Mouse (Mus musculus): Measurements from ENCODE around the gene Hacd2. TPM values are rescaled to one million over a fixed set of nuclear protein-coding genes. Genes with fewer than 3 reads are reported as not detected.
A peak's percentile ranks its signal among the peaks of the same experiment; 100 is the strongest.

Hacd2 gene
- 1 to 10 TPM; 1.0 to 4.1 (median 2.4) TPM for total RNA-seq (2022)

DNA sequence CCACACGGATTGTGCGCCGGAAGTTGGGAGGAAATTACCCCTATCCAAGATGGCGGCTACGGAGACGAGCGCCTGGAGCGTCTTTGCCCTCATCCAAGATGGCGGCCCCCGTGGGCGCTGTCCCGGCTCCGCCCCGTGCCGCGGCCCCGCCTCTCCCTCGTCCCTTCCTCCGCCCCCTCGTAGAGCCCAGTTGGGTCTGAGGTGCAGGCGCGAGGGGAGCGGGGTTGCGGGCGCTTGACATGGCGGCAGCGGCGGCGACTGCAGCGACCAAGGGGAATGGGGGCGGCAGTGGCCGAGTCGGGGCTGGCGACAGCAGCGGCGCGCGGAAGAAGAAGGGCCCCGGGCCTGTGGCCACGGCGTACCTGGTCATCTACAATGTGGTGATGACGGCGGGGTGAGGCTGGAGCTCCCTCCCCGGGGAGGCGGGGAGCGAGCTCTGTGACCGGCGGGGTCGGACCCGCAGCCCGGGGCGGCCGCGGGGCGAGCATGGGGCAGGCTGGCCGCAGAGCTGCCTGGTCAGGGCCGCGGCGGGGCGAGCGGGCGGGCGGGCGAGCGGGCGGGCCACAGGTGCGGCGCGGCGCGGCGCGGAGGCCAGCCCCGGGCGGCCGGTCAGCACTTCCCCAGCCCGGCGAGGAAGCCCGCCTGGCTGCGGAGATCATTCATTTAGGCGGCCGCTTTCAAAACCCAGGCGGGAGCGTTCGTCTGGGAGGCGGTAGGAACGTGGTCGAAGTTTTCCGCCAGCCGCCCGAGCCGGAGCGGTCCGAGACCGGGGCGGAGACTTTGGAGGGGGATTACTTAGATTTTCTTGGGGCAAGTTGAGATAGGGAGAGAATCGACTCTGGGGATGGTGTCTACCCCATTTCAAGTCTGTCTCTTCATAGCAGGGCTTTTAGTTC is at the start of gene Hacd2:
TSS of gene Hacd2 (plus strand) at position 187 of the 896 bp plus-strand sequence.
- DNase-seq (ENCODE audit: low spot score in 2 of 2) = peak; percentile 92 to 94

DNA sequence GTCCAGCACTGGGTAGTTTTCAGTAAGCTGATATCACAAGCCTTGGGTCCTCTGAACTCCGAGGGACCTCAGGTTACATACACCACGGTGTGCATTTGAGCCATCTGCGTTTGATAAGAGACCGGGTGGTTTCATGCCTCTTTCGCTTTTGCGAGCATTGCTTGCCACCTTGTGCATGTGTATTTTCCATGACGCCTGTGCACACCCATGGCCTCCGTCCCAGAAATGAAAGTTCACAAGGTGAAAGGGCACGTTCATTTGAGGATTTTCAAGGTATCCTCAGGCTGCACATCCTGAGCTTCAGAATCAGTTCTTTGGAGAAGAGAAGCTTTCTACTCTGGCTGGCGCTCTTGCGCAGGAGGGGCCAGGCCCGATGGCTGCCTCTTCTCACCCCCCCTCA is 49.8 kb upstream of the Hacd2 start:
- DNase-seq (ENCODE audit: low spot score in 2 of 2) = no peak

DNA sequence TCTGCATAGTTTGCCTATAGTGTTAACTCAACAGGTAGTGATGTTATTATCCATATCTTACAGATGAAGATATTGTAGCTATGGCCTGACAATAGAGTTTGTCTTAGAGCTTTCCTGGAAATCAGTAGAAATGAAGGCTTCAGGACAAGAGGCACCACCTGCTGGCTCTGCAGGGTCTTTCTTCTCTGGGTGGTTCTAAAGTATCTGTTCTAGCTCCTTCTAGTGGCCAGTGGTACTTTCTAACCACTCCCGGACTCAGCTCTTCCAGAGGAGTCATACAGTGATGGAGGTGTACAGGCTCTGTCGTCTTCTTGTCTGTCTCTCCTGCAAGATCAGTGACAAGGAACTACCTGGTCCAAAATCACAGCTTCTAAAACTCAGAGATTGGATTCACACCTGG is 46.7 kb upstream of the Hacd2 start:
- no peak for DNase-seq (ENCODE audit: low spot score in 2 of 2)

DNA sequence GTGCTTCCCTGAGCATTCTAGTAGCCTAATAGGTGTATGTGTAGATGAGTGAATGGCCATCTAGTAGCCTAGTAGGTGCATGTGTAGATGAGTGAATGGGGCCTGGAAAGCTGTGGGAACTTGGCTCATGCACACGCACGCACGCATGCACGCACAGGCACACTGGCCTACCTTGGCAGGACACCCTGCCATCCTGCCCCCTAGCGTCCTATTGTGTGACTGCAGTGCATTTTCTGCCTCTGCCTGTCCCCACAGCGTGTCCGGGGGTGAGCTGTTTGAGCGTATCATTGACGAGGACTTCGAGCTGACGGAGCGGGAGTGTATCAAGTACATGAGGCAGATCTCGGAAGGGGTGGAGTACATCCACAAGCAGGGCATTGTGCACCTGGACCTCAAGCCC is 45.6 kb upstream of the Hacd2 start:
- no peak for DNase-seq (ENCODE audit: low spot score in 2 of 2)

DNA sequence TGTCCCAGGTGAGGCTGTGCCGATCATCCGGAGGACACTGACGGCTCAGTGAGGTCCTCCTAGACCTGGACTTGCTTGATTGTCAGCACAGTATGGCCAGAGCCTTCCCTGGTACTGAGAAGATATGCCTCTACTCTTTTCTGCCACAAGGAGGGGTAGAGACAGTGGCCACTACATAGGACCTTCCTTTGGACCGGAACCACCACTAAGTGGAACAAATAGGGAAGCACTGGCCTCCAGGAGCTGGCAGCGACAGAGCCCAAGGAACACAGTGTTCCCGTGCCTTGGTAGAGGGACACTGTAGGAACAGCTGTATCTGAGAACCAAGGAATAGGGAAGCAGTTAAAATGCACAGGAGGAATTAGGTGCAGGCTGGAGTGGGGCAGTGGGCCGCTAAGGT is 44.2 kb upstream of the Hacd2 start:
- DNase-seq (ENCODE audit: low spot score in 2 of 2) = no peak

DNA sequence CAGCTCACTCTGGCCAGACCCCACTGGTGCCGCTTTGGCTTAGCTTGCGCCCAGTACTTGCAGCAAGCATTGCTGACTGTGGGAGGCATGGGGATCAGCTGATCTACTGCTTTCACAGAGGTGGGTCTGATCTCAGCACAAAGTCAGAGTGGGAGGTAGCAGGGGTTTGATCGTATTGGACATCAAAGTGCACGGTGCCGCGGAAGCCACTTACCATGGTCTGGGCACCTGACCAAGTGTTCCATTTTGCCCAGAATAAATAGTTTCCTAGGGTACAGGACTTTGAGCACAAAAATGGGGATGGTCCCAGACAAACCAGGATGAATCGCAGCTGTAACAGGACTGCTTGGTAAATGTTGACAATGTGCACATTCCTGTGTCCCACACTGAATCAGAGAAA is 41.2 kb upstream of the Hacd2 start:
- no peak for DNase-seq (ENCODE audit: low spot score in 2 of 2)

DNA sequence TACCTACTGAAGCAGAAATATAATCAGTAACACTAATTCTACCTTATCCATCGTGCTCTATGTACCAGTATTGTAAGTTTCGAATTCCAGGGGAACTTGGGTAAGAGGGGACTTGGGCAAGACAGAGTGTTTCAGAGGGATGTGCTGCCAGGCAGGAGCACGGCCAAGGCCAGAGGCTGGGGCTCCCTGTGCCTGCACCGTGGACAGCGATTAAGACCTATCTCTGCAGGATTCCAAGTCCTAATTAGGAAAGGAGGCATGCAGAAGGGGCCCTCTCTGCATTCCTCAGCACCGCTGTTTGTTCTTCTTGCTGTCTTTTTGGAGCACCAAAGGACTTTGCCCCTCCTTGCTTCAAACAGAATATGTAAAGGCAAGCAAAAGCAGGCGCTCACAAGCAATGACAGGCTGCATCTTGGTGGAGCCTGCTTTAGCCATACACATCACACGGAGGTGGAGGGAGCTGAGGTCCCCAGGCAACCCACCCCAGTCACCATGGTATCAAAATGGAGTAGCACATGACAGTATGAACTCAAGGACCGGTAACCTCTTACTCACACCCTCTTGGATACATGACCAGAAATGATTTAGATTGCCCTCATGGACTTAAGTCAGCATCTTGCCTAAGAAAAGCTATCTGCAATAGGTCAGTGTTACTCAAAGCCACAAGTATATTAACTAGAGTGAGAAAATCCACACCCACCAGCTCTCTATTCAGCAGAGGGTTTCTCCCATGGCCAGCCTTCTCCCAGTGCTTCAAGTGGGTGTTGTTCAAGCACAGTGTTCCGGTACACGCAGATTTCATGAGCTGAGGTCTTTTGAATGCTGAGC is 37.8 kb upstream of the Hacd2 start:
- DNase-seq (ENCODE audit: low spot score in 2 of 2) = no peak

DNA sequence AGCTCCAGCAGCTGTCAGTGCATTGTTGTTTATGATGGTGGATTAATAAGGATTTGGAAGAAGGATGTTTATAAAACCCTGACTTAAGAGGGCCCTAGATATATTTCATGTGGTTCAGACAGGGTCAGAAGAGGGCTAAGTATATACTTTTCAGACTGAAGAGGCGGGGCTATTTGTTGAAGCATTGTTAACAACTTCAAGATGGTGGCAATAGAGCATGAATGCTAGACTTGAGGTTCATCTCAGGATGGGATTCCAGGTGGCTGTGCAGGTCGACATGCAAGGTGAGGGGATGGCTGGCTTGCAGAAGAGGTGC is 37.2 kb upstream of the Hacd2 start:
- DNase-seq (ENCODE audit: low spot score in 2 of 2) = no peak

DNA sequence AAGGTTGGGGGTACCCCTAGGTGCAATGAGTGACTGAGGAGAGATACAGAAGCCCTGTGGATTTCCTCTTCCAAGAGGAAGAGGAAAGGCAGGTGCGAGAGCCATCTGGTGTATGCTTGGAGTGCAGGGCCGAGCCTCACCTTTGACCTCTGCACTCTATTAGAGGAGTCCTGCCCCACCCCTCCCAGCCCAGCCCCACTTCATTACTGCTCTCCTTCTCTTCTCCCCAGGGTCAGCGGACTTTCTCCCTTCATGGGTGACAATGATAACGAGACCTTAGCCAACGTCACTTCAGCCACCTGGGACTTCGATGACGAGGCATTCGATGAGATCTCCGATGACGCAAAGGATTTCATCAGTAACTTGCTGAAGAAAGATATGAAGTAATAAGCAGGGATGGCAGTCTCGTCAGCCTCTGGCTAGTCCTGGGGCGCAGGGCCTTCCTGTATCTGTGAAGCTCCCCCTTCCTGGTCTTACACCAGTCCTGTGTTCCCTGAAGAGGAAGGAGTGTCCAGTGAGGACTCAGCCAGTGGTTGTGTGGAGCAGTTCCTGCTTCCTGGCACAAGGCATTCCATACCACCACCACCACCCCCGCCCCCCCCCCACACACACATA is 35.9 kb upstream of the Hacd2 start:
- no peak for DNase-seq (ENCODE audit: low spot score in 2 of 2)

DNA sequence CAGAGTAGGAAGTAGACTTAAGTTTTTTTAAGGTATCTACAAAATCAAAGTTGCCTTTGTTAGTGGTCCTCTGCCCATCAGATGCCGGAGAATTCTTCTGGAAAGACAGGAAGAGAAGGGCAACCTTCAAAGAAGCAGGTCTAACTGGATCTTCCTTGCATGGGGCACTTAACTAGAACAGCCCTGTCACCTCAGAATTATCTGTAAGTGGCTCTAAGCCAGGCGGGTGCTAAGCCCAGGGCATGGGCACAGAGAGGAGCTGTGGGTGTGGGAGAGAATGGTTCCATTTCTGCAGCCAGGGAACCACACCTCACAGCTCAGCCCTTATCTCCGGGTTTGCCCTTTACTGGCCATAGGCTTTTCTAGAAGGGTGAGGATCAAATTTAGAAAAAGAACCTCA is 30.9 kb upstream of the Hacd2 start:
- DNase-seq (ENCODE audit: low spot score in 2 of 2) = no peak

DNA sequence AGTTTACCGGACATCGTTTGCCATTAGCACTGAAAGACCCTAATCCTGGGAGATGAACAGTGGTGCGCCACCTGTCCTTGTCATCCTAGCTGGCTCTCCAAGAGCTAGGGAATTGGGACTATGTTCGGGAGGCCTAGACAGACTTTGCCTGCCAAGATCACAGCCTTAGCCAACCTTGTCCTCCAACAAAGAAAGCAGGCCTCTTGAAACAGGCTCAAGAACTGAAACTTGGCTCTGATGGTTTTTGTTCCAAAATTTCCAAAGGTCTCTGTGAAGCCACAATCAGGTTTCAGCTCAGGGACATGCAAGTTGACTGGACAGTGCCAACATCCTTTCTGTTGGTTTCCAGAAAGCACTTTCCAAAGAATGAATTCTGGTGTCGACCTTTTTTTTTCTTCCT is 29.4 kb upstream of the Hacd2 start:
- no peak for DNase-seq (ENCODE audit: low spot score in 2 of 2)

DNA sequence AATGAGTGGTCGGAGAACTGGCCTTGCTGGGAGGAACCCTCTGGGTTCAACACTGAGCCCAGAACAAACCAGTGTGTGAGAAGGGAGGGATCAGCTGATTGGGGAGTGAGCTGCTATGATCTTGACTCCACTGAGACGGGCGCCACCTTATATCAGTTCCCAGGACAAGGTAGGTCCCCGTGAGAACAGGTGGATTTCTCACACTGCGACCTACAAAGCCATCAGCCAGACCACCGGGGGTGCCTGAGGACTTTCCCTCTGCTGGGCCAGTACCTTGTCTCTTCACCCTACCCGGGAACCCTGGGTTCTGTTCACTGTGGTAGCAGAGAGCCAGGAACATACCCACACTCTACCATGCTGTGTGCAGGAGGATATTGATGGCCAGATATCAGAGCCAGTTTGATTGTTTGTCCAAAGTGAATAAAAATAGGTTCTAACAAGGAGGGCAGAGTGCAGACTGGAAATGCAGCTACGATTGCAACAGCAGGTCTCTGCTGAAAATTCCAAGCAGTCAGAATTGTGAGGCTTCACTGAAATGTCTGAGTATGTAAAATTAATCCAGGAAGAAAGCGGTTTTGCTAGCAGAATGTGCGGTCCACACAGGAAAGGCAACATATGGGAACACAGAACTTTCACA is 28.4 kb upstream of the Hacd2 start:
- no peak for DNase-seq (ENCODE audit: low spot score in 2 of 2)

DNA sequence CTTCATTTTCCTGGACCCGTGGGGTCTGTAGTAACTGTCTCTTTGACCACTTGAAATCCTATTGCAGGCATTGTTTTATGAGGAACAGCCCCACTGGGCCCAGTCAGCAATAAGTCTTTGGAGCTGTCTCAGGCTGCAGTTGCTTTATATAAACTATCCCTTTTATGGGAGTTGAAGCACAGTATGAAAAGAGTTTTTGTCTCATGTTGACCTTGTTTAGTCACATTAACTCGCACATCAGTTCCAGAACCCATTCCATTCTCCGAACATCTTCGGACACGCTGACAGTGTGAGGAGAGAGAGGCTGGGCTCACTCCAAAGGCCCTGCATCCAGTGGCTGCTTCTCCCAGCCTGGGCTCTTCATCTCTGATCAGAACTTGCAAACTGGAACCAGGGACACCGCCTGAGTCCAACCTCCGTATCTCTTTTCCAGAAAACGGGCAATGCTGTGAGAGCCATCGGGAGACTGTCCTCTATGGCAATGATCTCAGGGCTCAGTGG is 27.5 kb upstream of the Hacd2 start:
- DNase-seq (ENCODE audit: low spot score in 2 of 2) = no peak

DNA sequence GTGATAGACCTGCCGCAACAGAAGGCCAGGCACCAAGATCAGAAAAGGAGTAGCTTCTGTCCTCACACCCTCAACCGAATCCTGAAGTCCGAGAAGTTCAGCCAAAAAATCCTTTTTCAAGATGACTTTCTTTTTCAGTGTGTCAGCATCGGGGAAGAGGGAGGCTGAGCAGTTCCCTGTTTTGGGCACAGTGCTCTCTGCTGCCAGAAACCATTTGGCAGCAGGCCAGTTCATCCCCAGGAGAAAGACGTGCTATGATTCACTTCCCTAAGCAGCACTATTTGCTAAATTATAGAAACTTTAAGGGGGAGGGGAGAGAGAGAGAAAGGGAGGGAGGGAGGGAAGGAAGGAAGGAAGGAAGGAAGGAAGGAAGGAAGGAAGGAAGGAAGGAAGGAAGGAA is 26.1 kb upstream of the Hacd2 start:
- peak; percentile 25 to 54 for DNase-seq (ENCODE audit: low spot score in 2 of 2)

DNA sequence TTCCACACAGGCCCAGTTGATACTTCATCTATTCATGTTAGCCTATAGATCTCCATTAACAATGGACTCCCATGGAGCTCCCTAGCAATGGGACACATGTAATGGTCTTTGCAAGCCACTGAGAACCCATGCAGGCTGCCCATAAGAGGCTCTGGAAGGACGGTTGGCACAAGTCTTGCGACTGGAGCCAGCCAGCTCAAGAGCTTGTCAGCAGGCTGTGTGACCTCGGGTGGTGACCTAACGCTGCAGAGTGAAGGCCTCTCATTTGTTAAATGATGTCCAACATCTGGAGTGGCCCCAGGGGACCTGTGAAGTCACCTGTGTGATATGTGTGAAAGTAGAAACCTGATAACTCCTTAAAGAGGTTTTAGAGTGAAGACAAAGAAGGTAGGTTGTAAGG is 25.2 kb upstream of the Hacd2 start:
- DNase-seq (ENCODE audit: low spot score in 2 of 2) = no peak

DNA sequence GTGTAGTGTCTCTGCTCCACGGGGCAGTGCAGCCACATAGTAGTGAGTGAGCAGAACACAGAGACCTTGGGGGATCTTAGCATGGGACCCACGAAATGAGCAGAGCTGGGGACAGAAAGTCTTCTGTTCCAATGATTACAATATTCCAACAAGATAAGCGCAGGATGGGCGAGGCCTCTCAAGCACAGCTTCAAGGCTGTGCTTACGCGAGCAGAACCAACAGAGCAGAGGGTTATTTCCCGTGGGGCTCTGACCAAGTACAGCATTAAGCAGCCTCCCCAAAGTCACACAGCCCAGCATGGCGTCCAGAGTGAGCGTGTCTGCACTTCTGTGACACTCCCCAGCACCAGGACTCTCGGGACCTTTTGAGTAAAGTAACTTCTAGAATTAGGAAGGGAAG is 24.7 kb upstream of the Hacd2 start:
- DNase-seq (ENCODE audit: low spot score in 2 of 2) = no peak

DNA sequence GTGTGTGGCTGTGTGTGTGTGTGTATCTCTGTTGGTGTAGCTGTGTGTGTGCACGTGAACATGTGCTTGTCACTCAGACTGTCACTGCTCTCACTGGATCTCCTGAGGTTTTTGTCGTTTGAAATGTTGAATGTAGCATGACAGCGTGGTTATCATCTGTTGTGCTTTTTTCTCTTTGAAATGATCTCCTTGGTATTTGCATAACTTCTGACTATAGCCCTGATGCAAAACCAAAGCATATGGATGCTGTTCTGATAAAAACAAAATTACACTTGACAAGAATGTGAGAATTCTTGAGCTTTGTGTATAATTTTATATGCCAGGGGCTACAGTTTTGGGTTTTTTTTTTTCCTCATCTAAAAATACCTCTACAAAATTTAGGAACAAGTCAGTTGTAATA is 23.2 kb upstream of the Hacd2 start:
- DNase-seq (ENCODE audit: low spot score in 2 of 2) = no peak

DNA sequence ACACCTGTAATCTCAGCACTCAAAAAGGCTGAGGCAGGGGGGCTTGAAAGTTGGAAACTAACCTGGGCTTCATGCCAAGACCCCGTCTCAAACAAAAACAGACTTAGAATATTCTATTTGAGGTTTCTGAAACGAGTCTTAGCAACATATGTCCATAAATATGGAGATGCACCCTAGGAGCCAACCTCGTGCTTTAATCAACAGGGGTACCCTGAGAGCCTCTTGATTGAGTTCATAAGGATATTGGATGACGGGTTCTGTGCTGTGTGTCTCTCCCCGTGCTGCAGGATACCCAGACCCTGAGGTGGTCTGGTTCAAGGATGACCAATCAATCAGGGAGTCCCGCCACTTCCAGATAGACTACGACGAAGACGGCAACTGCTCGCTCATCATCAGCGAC is 22.2 kb upstream of the Hacd2 start:
- no peak for DNase-seq (ENCODE audit: low spot score in 2 of 2)

DNA sequence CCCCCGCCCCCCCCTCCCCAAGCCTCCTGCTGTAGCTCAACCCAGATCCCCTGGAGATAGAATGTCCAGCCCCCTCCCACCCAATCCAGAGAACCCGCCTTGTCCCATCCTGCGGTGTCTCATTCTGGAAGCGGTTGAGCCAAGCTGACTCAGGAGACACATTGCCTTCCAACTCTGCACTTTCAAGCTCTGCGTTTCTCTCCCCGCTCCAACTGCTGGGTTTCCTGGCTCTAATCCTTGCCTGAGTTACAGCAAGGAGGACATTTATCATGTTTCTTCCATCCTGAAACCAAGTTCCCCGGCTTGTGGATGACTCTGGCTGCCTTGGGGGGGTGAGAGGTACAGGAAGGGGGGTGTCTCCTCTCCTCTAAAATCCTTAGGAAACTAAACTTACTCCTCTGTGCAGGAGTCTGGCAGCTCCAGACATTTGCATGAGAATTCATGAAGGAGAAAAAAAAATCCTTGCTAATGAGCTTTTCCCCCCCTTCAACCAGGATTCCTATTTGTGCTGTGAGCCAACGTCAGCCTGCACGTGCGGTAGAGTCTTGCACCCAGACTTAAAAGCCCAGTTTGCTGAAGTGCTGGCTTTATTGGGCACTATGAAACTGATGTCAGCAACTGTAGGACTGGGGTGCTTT is 21.2 kb upstream of the Hacd2 start:
- DNase-seq (ENCODE audit: low spot score in 2 of 2) = no peak

DNA sequence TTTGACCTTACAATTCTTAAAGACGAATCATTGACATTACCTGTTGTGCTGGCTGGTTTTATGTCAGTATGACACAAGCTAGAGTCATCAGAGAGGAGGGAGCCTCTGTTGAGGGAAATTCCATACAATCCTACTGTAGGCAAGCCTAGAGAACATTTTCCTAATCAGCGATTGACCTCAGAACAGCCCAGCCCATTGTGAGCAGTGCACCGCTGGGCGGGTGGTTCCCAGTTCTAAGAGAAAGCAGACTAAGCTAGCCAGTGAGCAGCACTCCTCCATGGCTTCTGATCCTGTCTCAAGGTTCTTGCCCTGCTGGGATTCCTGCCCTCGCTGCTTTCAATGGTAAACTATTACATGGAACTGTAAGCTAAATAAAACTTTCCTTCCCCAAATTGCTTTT is 17.9 kb upstream of the Hacd2 start:
- no peak for DNase-seq (ENCODE audit: low spot score in 2 of 2)

DNA sequence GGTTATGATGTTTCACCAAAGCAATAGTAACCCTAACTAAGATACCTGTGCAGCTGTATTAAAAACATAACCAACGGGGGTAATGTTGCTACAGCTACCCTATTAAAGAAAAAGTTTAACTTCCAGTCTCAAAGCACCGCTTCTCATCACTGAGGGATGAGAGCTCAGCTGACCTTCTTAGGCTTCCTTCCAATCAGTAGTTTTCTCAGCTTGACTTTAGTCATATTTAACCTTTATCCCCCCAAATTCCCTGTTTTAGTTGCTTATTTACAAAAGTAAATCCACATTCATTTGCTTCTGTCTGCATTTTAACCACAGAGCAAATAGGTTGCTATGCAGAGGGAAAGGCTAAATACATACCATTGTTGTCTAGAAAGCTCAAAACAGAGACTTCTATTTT is 17.5 kb upstream of the Hacd2 start:
- DNase-seq (ENCODE audit: low spot score in 2 of 2) = no peak

All from gastrocnemius, adult 8-10 months (tissue).